Mouse (Mus musculus) frontal cortex, postnatal 25 days (tissue): ENCODE data around the gene Gm45234.

ENCODE experiments used
- DNase-seq, 2 experiments: peaks; one replicate each; pipeline ENCODE4 v3.0.0; 2022; ENCODE audit warnings: low spot score in 2 of 2

Gene Gm45234

DNA sequence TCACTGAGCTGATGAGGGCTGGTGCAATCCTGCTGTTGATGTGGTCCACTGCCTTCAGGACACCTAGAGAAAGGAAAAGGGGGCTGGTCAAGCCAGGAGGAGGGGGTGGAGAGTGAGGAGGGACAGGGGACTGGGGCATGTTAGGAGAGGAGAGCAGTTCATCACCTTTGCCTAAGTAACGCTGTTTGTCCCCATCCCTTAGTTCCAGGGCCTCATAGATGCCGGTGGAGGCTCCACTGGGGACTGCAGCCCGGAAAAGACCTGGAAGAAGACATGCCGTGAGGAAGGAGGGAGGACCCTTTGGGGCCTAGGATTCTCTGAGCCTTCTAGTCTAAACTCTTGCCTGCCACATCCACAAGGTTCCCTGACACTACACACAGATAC is 11.7 kb upstream of the Gm45234 start:
- no peak for DNase-seq

DNA sequence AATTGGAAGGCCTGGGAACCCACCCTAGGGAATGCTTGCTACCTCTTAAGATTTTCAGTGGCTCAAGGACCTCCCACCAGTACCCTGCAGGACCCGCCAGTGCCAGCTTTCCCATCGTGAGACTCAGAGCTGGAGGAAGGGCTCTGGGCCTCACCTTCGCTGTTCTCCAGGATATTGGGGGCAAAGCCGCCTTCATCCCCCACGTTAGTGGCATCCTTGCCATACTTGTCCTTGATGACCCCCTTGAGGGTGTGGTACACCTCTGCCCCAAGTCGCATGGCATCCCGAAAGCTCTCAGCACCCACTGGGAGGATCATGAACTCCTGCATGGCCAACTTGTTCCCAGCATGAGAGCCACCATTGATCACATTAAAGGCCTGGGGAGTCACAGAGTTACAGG is 10.1 kb upstream of the Gm45234 start:
- no peak for DNase-seq

DNA sequence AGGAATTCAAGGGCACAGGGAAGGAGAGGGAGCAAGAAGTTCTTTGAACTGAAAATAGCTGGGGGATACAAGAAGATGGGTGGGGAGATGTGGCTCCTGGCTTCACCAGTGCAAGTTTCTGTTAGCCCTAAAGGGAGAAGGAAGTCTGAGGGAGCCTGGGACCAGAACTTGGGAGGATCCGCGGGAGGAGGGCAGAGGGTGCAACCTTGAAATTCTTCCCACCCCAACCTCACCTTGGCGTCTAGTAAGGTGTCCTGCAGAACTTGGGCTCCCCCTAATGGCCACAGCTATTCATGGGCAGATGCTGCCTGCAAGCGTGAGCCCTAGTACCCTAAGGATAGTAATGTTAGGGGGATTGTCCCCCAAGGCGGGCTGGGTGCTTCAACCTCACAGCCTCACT is 3.4 kb upstream of the Gm45234 start:
- DNase-seq: peak; percentile 71 to 81

DNA sequence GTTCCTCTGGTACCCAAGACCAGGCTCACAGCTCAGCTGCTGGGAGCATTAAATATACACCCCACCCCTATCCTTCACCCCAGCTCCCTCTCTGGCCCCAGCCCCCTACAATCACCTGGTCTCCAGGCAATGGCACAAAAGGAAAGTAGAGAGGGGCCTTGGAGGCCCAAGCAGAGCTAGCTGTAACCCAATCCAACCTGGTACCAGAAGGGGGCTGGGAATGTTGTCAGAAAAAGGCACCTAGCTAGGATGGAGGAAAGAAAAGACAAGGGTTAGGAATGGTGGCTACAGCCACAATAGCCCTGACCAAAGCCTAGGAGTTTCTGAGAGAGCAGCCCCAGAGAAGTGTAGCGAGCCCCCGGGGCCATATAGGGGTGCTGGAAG is 3.0 kb upstream of the Gm45234 start:
- no peak for DNase-seq

DNA sequence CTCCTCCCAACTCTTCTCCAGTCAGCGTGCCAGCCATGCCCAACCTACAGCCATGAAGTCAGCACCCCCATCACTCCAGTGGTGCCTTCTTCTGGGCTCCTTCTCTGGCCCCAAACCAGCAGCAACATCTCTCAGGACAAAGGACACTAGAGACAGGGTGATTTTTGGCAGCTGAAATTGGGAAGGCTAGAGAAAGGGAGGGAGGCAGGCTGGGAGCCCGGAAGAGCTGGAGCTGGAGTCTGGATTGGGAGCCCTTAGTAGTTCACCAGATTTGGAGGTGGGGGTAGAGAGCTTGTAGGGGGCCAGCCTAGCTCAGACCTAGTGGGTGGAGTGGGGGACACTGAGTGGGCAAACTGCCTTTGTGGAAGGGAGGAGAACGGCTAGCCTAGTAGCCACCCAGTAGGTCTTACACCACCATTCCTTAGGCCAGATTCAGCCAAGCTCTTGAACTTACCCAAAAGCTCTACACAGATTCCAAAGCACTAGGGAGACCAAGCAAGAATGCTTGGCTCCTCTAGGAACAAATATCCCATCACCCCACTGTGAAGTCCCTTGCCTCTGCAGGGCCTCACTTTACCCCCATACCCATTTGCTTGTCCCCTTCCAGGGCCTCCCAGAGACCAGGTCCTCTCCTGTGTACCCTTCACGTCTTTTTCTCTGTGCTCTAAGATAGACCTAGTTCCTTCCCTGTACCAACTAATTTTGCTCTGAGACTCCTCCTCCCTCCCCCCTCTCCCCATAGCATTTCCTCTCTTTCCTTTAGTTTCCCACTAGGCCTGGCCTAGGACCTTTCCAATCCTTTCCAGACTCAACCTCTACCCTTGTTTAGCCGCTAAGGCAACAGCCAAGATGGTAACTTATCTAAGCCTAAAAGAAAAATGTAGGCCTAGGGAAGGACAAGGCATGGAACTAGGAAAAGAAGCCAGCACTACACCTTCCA is 2.4 kb upstream of the Gm45234 start:
- no peak for DNase-seq

DNA sequence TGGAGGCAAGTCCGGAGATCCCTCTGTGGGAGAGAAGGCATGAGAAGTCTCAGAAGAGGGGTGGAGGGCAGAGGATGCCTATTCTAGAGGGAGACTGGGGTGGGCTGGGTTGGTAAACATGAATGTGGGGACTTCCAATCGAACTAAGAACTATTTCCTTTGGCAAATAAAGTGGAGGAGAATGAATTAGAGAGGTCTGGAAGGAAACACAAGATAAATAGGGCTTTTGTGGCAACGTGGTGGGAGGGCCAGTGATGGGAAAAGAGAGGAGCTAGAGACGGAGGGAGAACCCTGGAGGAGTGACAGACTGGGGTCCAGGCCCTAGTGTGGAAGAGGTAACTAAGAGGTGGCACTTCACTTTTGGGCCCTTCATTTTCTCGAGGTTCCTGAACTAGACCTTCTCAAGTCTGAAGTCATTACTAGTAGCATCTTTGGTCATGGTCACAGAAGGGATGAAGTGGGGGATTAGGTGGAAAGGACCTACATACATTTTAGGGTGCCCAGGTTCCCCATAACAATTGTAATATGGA is 1.6 kb upstream of the Gm45234 start:
- no peak for DNase-seq

DNA sequence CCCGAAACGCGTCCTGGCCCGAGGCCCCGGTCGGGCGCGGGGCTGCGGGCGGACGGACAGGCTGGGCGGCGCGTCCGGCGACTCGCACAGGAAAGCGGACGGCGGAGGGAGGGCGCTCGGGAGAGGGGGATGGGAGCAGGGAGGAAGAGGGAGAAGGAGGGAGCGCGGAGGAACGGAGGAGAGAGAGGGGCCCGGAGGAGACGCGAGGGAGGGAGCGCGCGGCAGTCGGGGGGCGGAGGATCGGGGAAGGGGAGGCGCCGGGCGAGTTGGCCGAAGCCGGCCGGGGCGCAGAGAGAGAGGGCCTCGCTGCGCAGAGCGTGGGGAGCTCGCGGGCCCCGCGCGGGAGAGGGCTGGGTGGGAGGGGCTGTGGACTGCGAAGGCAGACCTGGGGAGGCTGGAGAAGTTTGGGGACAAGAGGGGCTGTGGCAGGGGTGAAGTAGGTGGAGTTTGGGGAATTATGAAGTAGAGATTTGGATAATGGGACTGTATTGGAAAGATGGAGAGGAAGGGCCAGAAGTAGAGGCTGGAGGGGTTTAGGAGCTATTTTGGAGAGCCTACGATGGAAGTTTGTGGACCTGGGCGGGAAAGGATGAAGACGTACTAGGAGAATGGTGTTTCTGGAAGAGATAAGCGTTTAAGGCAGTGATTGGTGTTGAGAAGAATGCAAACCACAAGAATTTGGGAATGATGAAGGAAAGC is 980 bp upstream of the Gm45234 start:
- DNase-seq: peak in 1 of 2 experiments; percentile 61

DNA sequence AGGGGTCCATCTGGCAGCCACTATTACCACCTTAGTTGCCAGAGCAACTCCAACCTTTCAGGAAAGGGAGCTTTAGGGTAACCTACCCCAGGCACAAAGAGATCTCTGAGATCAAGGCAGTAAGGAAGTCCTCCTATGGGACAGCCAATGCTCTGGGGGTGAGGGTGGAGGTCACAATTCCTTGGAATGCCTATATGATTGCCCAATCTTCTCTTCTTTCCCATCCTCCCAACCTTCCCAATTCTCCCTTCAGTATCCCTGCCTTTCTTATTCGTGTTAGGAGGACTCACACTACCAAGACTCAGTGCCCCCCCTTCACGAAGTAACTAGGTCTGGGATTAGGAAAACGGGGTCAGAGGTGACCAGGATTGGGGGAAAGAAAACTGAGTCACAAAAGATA is 515 bp downstream of the Gm45234 start:
- no peak for DNase-seq

DNA sequence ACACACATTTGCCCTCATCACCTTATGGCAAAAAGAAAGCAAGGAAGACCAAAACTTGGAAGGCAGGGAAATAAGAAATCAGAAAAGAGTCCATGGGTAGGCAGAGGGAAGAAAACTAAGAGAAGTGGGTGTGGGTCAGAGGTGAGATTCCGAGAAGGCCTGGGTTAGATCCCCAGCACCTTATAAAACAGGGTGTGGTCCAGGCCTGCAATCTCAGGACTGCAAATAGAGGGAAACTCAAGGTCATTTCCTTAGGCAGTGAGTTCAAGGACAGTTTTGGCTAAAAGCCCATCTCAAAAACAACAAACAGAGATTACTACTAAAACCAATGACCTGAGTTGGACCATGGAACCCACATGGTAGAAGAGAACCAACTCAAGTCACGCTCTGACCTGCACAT is 2.0 kb downstream of the Gm45234 start:
- no peak for DNase-seq

DNA sequence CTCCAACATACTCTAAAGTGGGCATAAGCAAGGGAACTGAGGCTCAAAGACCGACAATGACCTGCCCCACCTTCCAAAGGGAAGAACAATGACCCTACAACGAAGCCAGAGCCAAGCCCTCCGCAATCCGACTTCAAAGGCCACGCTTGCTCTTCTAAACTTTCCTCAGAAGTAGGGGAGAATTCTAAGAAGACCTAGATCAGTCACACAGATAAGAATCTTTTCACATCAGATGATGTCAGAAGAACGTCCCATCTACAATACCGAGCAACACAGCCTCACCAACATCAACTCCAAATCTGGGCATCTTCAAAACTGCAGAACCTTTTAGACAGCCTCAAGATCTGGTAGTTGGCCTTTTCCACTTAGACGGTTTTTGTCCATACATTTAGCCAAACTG is 5.4 kb downstream of the Gm45234 start:
- DNase-seq: no peak

DNA sequence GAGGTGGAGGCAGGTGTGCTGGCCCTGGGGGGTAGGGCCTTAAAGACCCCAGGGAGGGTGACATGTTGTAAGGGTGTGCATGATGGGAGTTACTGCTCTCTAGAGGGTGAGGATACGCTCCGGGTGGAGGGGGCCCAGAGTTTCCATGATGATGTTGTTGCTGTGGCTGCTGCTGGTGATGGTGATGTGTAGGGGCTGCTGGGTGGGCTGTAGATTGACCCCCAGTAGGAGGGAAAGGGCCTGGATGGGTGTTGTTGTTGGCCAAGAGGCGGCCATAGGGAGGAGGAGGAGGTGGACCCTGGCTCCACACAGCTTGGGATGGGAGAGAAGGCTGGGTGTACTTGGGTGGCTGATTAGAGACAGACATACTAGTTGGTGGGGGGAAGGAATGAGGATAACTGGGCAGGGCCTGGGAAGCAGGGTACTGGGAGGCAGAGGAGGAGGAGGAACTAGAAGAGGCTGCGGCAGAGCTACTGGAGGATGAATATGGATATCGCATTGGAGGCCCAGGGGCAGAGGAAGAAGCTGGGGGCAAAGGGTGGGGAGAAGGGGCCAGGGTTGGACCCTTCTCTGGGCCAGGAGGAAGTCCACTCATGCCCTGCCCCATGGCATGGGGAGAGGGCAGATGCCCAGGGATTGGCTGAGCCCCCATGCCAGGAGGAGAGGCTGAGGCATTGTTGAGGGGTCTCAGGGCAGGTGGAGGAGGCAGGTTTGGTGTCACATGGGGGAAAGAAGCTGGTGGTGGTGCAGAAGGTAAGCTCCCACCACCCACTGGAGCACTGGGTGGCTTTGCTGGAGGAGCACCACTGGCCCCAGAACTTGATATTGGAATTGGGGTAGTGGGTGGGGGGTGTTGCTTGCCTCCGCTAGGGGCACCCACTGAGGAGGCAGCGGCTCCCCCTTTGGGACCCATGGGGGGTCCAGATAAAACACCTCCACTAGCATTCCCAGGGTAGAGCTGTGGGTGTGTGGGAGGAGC is 8.9 kb downstream of the Gm45234 start:
- no peak for DNase-seq

DNA sequence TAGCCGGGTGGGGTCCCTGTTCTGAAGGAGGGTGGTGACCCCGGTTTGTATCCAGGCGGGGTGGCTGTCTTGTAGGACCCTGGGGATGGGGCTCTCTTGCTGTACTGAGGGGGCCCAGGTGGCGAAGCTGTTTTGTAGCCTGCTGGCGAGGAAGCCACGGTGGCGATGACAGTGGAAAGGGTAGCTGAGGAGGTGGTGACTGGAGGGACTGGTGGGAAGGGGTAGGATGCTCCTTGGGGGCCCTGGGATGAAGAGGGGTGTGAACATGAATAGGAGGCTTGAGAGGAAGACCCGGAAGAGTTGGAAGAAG is 9.6 kb downstream of the Gm45234 start:
- DNase-seq: no peak

DNA sequence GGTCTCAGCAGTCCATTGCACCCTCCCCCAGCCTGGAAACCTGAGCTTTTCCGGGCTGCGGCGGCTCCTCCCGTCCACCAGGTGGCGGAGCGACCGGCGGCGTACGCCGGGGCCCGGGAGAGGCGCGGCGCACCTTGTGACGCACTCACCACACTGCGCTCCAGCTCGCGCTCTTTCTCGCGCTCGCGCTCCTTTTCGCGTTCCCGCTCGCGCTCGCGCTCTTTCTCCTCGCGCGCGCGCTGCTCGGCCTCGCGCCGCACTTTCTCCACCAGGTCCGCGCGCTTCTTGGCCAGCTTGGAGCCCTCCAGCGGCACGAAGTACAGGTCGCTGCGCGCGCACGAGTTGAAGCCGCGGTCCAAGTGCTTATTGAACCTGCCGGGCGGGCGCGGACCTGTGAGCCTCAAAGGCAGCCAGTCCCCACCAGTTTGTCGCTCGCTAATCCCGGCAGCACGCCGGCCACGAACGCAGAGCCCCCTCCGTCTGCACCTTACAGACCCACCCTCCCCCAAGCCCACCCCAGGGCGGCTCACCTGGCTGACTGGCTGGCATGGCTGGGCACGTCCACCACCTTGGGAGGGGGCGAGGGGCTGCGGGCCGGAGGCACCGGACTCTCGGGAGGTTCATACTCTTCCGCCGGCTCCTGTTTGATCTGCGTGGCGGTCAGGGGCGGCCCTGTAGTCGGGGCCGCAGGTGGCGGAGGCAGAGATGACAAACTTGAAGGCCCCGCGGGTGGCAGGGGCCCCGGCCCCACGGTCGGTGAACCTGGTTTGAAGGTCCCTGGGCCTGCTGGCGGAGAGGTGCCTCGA is 10.1 kb downstream of the Gm45234 start:
- DNase-seq: peak; percentile 82 to 89

DNA sequence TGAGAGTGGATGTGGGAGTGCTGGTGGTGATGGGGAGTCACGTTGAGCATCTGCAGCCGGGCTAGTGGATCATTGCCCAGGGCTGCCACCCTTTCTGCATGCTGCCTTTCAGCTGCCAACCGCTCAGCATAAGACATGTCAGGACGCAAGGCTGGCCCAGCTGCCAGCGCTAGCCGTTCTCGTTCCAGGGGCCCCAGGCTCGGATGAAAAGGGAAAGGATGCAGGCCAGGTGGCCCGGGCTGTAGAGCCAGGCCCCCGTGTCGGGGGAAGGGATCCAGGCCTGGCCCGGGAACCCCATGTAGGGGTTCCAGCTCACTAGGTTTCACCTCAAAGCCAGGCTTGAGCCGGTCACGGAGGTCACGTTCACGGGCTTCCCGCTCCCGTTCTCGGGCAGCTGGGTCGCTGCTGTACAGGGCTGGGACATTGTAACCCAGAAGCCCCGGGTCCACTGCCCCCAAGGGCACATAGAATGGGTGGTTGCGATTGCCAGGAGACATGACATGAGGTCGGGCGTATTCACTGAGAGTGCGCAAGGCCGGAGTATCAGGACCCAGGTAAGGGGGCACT is 11.0 kb downstream of the Gm45234 start:
- DNase-seq: no peak

DNA sequence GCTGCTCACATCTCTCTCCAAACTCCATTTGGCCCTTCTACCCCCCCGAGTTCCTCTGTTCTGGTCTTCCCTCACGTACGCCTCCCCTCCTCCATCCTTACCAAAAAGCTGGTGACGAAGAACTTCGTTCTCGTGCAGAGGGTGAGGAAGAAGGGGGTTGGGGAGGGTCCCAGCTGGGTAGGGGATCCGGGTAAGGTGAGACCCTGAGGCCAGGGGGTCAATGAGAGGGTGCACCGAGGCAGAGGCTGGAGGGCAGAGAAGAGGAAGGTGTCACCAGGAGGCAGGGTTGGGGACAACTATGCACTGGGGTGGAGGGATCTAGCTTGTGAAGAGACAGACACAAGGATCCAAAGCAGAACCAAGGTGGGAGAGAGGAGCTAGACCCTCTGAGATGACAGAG is 12.2 kb downstream of the Gm45234 start:
- DNase-seq: no peak

DNA sequence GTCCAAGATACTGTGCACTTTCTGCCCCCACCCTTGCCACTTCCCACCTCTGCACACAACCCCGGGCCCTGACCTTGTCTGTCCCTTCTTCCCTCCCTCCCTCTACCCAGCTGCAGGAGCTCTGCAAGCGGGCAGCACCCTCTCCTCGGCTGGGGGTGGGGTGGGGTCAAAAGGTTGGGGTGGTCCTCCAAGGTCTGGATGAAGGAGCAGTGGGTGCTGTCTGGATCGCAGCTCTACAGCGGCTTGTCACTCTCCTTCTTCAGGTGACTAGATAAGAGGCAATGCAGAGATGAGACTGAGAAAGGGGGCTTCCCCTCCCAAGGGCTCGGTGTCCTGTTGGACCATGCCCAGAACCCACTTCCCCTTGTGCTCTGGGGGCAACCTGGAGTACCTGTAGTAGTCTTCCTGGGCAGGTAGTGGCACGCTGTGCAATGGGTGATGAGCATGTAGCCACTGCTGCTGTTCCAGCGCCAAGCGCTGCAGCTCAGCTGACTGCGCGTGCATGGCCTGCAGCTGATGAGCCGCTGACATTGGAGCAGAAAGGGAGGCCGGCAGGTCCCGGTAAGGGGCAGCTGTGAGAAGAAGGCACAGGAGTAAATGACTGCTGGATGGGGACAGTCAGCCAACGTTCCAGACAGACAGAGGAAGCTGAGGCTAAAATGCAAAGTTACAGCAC is 12.8 kb downstream of the Gm45234 start:
- no peak for DNase-seq

DNA sequence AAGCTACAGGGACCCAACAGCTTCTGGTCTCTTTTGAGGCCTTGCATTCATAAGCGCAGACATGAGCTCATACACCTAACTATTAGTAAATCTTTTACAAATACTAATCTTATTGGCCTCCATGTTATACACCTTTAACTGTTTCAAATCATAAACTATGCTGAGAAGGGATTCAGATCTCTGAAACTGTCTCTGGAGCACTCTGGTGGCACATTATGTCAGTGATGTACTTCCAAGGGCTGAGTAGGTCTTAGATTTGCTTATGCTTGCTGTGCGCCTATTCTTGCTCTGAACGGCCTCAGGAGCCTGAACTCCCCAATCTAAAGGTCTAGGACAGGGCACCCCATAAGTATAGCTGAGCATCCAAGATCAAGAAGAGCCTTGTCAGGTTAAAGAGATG is 14.0 kb downstream of the Gm45234 start:
- DNase-seq: no peak

DNA sequence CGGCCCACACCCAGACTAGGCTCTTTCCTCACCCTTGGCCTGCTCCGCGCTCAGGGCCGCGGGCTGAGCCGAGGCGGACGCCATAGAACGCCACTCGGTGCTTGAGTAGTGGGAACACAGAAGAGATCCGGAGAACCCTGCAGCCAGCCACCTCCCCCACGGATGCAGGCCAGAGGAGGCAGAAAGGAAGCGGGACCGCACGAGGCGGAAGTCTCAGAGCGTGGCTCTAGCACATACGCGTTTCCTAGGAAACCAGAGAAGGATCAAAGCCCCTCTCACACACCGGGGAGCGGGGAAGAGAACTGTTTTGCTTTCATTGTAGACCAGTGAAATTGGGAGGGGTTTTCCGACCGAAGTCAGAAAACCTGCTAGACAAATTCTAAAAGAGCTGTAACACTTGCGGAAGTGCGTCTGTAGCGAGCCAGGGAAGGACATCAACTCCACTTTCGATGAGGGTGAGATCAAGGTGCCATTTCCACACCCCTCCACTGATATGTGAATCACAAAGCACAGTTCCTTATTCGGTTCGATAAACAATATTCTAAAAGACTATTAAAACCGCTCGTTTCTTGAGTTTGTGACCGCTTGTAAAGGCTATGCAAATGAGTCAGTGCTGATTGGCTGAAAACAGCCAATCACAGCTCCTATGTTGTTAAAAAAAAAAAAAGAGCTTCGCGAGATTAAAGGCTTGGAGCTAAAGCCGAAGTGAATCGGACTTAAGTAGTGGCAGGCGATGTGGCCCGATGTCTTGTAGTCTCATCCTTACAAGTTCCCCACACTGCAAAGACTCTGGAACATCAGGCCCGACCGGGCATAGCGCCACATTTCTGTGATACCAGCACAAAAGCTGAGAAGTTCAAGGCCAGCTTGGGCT is 14.7 kb downstream of the Gm45234 start, which contains the start of gene Grcc10:
Gene Grcc10, minus strand, starts transcription at position 487 of the 874 bp plus-strand sequence.
- DNase-seq: peak; percentile 77 to 78
